Mouse (Mus musculus) embryonic facial prominence, embryonic 15.5 days (tissue): Measurements from ENCODE around the gene Wap. TPM values are rescaled to one million over a fixed set of nuclear protein-coding genes. Genes with fewer than 3 reads are reported as not detected.

Source experiments
- ATAC-seq: fragments of 200-750 bp; cut with Nextera tagmentation; 2 replicates; pipeline ENCODE4 v1.8.0; 2017; ENCODE audit warnings: low read depth, moderate TSS enrichment; ENCODE audit not compliant: insufficient number of reproducible peaks, low FRiP score, low TSS enrichment
- H3K27ac ChIP-seq: fragments of 300-500 bp; sonication (generic); replicated peaks from 2 replicates; pipeline ENCODE4 v1.5.1; 2015; ENCODE audit warnings: mild to moderate bottlenecking, inconsistent platforms
- H3K27me3 ChIP-seq: fragments of 300-500 bp; sonication (generic); 2 replicates; pipeline ENCODE4 v1.6.1; 2015; ENCODE audit warnings: inconsistent platforms
- H3K36me3 ChIP-seq: fragments of 300-500 bp; sonication (generic); 2 replicates; pipeline ENCODE4 v1.6.1; 2015; ENCODE audit warnings: mild to moderate bottlenecking, inconsistent platforms
- H3K4me1 ChIP-seq: fragments of 300-500 bp; sonication (generic); 2 replicates; pipeline ENCODE4 v1.6.1; 2015; ENCODE audit warnings: inconsistent platforms
- H3K4me2 ChIP-seq: fragments of 300-500 bp; sonication (generic); replicated peaks from 2 replicates; pipeline ENCODE4 v1.6.1; 2015; ENCODE audit warnings: mild to moderate bottlenecking, inconsistent platforms
- H3K4me3 ChIP-seq: fragments of 300-500 bp; sonication (generic); replicated peaks from 2 replicates; pipeline ENCODE4 v1.5.1; 2015; ENCODE audit warnings: mild to moderate bottlenecking, inconsistent platforms
- H3K9ac ChIP-seq: fragments of 300-500 bp; sonication (generic); 2 replicates; pipeline ENCODE4 v1.6.1; 2015; ENCODE audit warnings: inconsistent platforms
- H3K9me3 ChIP-seq: fragments of 300-500 bp; sonication (generic); replicated peaks from 2 replicates; pipeline ENCODE4 v1.6.1; 2016; ENCODE audit warnings: inconsistent platforms
- WGBS: fragments of 180-500 bp; shearing (Covaris S2); methylation state at CpG from one replicate; pipeline ENCODE4 v1.1.7; 2015; 5-methylcytosine and 5-hydroxymethylcytosine counted together
- polyA plus RNA-seq: library from polyadenylated mRNA; unstranded; fragments of >200 nt; fragmentation: Nextera tagmentation; extraction: Ambion mirVana; gene quantifications from 2 replicates; pipeline ENCODE4 v1.2.1, GENCODE M21; 2015

Wap gene
- polyA plus RNA-seq, 1 experiment from 2014 or later = not detected

DNA sequence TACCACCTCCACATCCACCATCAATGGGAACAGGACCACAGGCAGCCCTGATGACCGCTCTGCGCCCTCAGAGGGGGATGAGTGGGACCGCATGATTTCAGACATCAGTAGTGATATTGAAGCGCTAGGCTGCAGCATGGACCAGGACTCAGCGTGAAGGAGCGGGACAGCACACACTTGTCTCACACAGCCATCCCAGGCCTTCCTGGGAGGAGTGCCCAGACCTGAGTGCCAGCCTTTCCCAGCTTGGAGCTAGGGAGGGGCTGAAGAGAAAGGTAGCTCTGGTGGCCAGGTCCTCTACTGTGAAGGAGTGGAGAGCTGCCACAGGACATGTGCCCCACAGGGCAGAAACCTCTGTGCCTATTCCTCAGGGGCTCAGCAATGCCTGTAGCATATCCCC lies 42.2 kb downstream of the Wap start:
- Histone ChIP-seq H3K36me3 (peaks cover 71% of the 10 kb centered on the region), H3K27ac (no peak overlapping the region), H3K27me3 (no peaks in the 10 kb centered on the region), H3K4me1 (peaks cover 22% of the 10 kb centered on the region), H3K9ac (no peak overlapping the region), H3K4me3 (no peak overlapping the region), H3K4me2 (no peak overlapping the region), H3K9me3 (no peaks in the 10 kb centered on the region)
- WGBS = 97% methylated on average over 6 of the region's 6 CpGs
- no peak for ATAC-seq

DNA sequence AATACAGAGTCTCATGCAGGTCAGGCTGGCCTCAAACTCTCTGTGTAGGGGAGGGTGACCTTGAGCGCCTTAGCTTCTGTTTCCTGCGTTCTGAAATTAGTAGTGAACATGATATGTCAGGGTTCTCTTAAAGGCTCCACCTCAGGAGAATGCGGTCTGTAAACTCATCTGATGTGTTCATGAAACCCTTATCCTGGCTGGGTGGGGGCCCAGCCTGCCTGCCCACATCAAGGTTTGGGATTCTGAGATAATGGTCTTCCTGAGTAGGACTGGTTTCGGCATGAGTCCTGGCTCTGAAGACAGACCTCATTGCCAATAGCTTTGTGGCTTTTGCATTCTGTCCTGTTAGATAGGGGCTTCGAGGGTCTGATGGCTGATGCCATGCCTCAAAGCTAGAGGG lies 43.1 kb downstream of the Wap start:
- no peak for ATAC-seq
- peaks cover 22% of the 10 kb centered on the region for H3K4me1 ChIP-seq
- H3K27me3 ChIP-seq = no peaks in the 10 kb centered on the region
- H3K9me3 ChIP-seq = no peaks in the 10 kb centered on the region
- H3K27ac ChIP-seq = no peak overlapping the region
- peaks cover 80% of the 10 kb centered on the region for H3K36me3 ChIP-seq
- H3K4me3 ChIP-seq = no peak overlapping the region
- no peak overlapping the region for H3K4me2 ChIP-seq
- 80% methylated on average over 5 of the region's 5 CpGs for WGBS
- no peak overlapping the region for H3K9ac ChIP-seq

DNA sequence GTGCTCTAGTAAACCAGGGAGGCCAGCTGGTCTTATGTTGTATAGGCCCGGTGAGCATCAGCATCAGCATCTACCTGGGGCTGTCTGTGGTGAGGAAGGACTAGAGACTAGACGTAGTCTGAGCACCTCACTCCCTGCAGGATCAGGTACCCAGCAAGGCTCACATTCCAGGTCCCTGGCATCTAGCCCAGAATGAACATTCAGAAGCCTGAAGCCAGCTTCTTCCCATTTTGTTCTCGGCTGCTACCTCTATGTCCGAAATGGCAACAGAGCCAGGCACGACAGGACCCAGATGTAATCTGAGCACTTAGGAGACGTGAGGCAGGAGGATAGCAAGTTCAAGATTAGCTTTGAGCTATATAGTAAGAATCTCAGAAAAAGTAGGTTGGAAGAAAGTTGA lies 43.6 kb downstream of the Wap start:
- H3K9ac ChIP-seq = no peak overlapping the region
- no peak for ATAC-seq
- no peaks in the 10 kb centered on the region for H3K9me3 ChIP-seq
- no peak overlapping the region for H3K27ac ChIP-seq
- no peaks in the 10 kb centered on the region for H3K27me3 ChIP-seq
- no peak overlapping the region for H3K4me2 ChIP-seq
- peaks cover 22% of the 10 kb centered on the region for H3K4me1 ChIP-seq
- peaks cover 85% of the 10 kb centered on the region for H3K36me3 ChIP-seq
- 61% methylated on average over 6 of the region's 6 CpGs for WGBS
- H3K4me3 ChIP-seq = no peak overlapping the region

DNA sequence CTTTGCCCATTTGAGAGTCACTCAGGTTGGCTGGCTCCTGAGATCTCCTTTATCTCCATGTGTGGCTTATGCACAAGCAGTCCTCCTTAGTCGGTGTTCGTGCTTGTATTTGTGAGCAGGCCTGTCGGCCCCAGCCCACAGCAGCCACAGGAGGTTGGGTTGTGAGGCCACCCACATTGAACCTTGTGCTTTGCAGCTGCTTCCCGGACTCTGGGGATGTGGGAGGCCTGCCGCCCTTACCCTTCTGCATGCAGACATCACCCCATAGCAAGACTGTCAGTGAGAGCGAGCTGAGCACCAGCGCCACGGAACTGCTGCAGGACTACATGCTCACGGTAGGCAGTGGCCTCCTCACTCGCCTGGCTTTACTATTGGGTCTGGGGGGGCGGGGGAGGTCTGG lies 45.0 kb downstream of the Wap start:
- Histone ChIP-seq H3K9ac (no peak overlapping the region), H3K9me3 (no peaks in the 10 kb centered on the region), H3K36me3 (peaks cover 93% of the 10 kb centered on the region), H3K4me3 (no peak overlapping the region), H3K27me3 (no peaks in the 10 kb centered on the region), H3K4me2 (no peak overlapping the region), H3K4me1 (peaks cover 11% of the 10 kb centered on the region), H3K27ac (no peak overlapping the region)
- ATAC-seq = no peak
- 70% methylated on average over 11 of the region's 11 CpGs for WGBS

DNA sequence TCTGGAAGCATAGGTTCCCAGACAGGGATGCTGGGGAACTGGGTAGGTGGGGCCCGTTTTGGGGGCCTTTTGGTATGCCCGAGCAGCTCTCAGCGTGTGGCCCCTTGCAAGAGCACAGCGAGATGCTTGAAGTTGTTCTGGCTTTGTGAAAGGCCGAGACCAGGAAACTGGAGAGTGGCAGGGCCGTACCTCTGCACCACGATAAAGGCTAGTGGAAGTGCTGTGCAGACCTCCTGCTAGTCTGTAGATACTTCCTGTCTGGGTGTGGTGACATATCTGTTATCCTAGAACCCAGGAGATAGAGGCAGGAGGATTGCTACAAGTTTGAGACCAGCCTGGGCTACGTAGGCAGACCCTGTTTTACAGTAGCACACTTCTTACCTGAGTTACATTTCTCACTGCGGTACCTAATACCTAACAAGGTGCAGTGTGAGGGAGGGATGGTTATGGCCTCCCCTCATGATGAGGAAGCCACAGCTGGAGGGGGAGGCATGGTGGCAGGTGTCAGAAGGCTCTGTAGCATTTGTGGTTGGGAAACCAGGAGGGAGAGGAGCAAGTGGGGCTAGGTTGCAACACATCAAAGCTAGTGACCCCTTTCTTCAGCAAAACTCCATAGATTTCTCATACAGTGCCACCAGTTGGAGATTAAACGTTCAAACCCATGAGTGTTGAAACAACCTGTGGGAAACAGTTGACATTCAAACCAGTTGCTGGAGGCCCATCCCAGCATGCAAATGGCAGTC lies 47.3 kb downstream of the Wap start:
- H3K4me1 ChIP-seq = peaks cover 6% of the 10 kb centered on the region; the same call in 1 of the 2 replicates
- H3K4me3 ChIP-seq = no peak overlapping the region
- no peak overlapping the region for H3K4me2 ChIP-seq
- H3K9me3 ChIP-seq = no peaks in the 10 kb centered on the region
- no peak overlapping the region for H3K27ac ChIP-seq
- H3K36me3 ChIP-seq = peaks cover 74% of the 10 kb centered on the region
- no peak overlapping the region for H3K9ac ChIP-seq
- 89% methylated on average over 10 of the region's 10 CpGs for WGBS
- H3K27me3 ChIP-seq = no peaks in the 10 kb centered on the region
- no peak for ATAC-seq

DNA sequence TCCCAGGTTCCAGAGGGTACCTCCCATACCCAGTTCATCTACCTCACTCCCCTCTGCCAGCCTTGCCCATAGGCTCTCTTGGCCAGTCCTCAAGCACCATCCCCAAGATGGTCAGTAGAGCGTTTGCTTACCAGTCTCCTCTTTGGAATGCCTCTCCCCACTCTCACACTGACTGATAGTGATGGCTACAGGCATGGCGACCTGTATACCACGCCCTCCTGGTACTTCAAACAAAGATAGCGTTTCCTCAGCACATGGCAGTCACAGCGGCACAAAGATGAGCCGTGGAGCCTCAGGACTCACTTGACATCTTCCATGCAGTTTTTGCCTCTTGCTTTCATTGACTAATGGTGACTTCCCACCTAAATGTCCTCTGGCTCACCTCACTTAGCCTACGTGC lies 48.6 kb downstream of the Wap start:
- H3K4me3 ChIP-seq = no peak overlapping the region
- no peak overlapping the region for H3K4me2 ChIP-seq
- no peak overlapping the region for H3K27ac ChIP-seq
- H3K9me3 ChIP-seq = no peaks in the 10 kb centered on the region
- peaks cover 74% of the 10 kb centered on the region for H3K36me3 ChIP-seq
- ATAC-seq = no peak
- WGBS = 90% methylated on average over 7 of the region's 7 CpGs
- no peaks in the 10 kb centered on the region for H3K27me3 ChIP-seq
- H3K4me1 ChIP-seq = peaks cover 6% of the 10 kb centered on the region; the same call in 1 of the 2 replicates
- no peak overlapping the region for H3K9ac ChIP-seq

DNA sequence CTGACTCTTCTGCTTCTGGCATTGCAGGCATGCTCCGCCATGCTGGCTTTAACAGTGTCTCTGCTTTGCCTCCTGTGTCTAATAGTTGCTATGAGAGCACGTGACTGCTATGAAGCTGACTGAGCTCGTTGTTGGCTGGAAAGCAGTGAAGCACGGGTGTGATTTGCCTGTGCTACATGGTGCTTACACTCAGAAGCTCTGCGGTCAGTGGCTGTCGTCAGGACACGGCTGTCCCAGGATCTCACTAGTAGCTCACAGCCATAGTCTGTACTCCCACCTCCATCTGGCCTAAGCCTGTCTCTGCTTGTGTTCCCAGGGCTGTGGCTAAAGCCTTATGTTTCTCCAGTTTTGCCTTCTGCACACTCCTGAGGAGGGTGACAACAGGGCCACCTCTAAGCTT lies 50.1 kb downstream of the Wap start:
- Histone ChIP-seq H3K4me1 (no peaks in the 10 kb centered on the region), H3K27me3 (no peaks in the 10 kb centered on the region), H3K4me2 (no peak overlapping the region), H3K36me3 (peaks cover 63% of the 10 kb centered on the region), H3K9ac (no peak overlapping the region), H3K27ac (no peak overlapping the region), H3K9me3 (no peaks in the 10 kb centered on the region), H3K4me3 (no peak overlapping the region)
- no peak for ATAC-seq
- 69% methylated on average over 7 of the region's 7 CpGs for WGBS

DNA sequence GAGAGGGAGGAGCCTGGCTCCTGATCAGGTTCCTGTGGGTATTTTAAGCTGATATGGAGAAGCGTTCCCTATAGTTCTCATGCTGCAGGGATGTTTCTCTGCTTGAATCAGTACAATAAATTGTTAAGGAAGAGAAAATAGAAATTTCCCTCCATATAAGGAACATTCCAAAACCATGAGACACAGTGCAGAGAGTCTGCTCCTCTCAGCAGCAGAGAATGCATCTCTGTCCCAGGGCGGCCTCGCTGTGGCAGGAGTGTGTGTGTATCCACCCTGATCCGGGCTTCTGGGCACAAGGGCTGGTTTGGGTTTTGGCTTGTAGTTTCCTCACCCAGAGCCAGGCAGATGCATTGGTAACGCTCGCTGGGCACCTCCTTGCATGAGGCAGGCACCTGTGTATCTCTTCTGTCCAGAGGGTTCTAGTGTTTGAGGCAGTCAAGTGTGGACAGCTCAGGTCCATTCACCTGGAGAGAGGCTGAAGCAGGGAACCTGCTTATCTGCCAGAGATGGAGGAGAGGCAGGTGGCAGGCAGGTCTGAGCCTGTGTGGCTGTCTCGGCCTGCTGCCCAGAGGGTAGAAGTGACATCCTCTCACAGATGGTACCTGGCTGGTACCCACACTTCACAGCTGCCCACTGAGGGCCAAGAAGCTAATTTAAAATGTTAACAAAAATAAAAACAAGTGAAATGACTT lies 51.0 kb downstream of the Wap start:
- no peak for ATAC-seq
- WGBS = 83% methylated on average over 7 of the region's 7 CpGs
- Histone ChIP-seq H3K4me3 (no peak overlapping the region), H3K4me1 (no peaks in the 10 kb centered on the region), H3K4me2 (no peak overlapping the region), H3K27me3 (no peaks in the 10 kb centered on the region), H3K9ac (no peak overlapping the region), H3K27ac (no peak overlapping the region), H3K9me3 (no peaks in the 10 kb centered on the region), H3K36me3 (peaks cover 59% of the 10 kb centered on the region)

DNA sequence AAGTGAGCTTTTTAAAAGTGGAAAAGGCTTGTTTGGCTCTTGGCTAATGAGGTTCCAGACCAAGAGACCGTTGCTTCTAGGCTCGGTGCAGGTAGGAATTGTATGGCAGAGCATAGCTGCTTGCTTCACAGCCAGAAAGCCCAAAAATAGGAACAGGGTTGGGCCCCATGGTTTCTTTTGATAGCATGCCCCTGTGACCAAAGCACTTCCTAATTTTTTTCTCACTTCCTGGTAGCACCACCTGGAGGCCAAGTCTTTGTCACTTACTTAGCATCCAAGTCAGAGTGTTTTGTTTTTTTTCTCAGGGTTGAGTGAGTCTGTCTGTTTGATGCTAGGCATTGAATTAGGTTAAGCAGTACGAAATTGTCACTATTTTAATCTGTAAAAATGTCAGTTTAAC lies 51.8 kb downstream of the Wap start:
- Histone ChIP-seq H3K9ac (no peak overlapping the region), H3K4me2 (no peak overlapping the region), H3K27me3 (no peaks in the 10 kb centered on the region), H3K4me1 (no peaks in the 10 kb centered on the region), H3K36me3 (peaks cover 51% of the 10 kb centered on the region), H3K9me3 (no peaks in the 10 kb centered on the region), H3K27ac (no peak overlapping the region), H3K4me3 (no peak overlapping the region)
- WGBS = 91% methylated on average over 3 of the region's 3 CpGs
- ATAC-seq = no peak

DNA sequence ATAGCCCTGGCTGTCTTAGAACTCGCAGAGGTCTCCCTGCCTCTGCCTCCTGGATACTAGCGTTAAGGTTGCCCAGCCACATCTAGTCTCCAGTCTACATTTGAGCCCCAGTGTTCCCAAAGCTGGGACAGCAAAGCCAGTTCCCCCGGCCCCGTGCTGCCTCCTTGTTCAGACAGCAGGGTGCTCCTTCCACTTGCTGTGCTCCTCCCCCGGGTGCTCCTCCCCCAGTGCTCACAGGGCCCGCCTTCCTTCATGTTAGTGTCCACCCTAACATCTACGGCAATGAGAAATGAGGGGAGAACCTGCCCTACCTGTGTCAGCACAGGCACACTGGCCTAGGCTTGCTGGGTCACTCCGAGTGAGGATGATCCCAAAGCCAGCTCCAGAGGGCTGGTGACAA lies 52.7 kb downstream of the Wap start:
- no peak for ATAC-seq
- Histone ChIP-seq H3K4me2 (no peak overlapping the region), H3K36me3 (peaks cover 42% of the 10 kb centered on the region), H3K4me3 (no peak overlapping the region), H3K4me1 (no peaks in the 10 kb centered on the region), H3K27ac (no peak overlapping the region), H3K9ac (no peak overlapping the region), H3K9me3 (no peaks in the 10 kb centered on the region), H3K27me3 (no peaks in the 10 kb centered on the region)
- 90% methylated on average over 8 of the region's 8 CpGs for WGBS
